Mouse (Mus musculus) heart, embryonic 11.5 days (tissue): Measurements from ENCODE around the gene Ssc5d. TPM values are rescaled to one million over a fixed set of nuclear protein-coding genes. Genes with fewer than 3 reads are reported as not detected.

ENCODE experiments used
- ATAC-seq: fragments of 200-750 bp; cut with Nextera tagmentation; replicated peaks from 2 replicates; pipeline ENCODE4 v1.8.0; 2017; ENCODE audit warnings: moderate library complexity; ENCODE audit not compliant: insufficient number of reproducible peaks, low FRiP score, low TSS enrichment
- H3K27ac ChIP-seq: fragments of 300-500 bp; sonication (generic); 2 replicates; pipeline ENCODE4 v1.5.1; 2014; ENCODE audit warnings: mild to moderate bottlenecking, low read depth, low read length
- H3K27me3 ChIP-seq: fragments of 300-500 bp; sonication (generic); 2 replicates; pipeline ENCODE4 v1.6.1; 2014; ENCODE audit warnings: mild to moderate bottlenecking, low read length, mixed read lengths; ENCODE audit not compliant: control insufficient read depth, insufficient read depth
- H3K36me3 ChIP-seq: fragments of 300-500 bp; sonication (generic); 2 replicates; pipeline ENCODE4 v1.6.1; 2014; ENCODE audit warnings: mild to moderate bottlenecking, low read length, moderate library complexity, mixed read lengths; ENCODE audit not compliant: control insufficient read depth, insufficient read depth
- H3K4me1 ChIP-seq: fragments of 300-500 bp; sonication (generic); 2 replicates; pipeline ENCODE4 v1.6.1; 2014; ENCODE audit warnings: low read length; ENCODE audit not compliant: control insufficient read depth, insufficient read depth
- H3K4me2 ChIP-seq: fragments of 300-500 bp; sonication (generic); 2 replicates; pipeline ENCODE4 v1.6.1; 2014; ENCODE audit warnings: mild to moderate bottlenecking, moderate library complexity
- H3K4me3 ChIP-seq: fragments of 300-500 bp; sonication (generic); 2 replicates; pipeline ENCODE4 v1.5.1; 2014; ENCODE audit warnings: low read depth, low read length
- H3K9ac ChIP-seq: fragments of 300-500 bp; sonication (generic); 2 replicates; pipeline ENCODE4 v1.6.1; 2014; ENCODE audit warnings: mild to moderate bottlenecking, low read depth, low read length, moderate library complexity
- H3K9me3 ChIP-seq: fragments of 300-500 bp; sonication (generic); replicated peaks from 2 replicates; pipeline ENCODE4 v1.6.1; 2016; ENCODE audit warnings: low read length; ENCODE audit not compliant: control insufficient read depth
- WGBS: fragments of 180-500 bp; shearing (Covaris S2); extraction: QIAGEN DNeasy Blood & Tissue Kit; methylation state at CpG from one replicate; pipeline ENCODE4 v1.1.7; 2014; ENCODE audit not compliant: insufficient replicate concordance; 5-methylcytosine and 5-hydroxymethylcytosine counted together
- polyA plus RNA-seq: library from polyadenylated mRNA; unstranded; fragments of >200 nt; fragmentation: Nextera tagmentation; extraction: Ambion mirVana; gene quantifications from 2 replicates; pipeline ENCODE4 v1.2.1, GENCODE M21; 2014

Gene Ssc5d
- polyA plus RNA-seq, 1 experiment from 2014 or later, result 0.53 TPM

- Histone ChIP-seq H3K4me3 (peak overlapping the region; percentile 39), H3K36me3 (peaks cover 29% of the 10 kb centered on the region), H3K9ac (peak overlapping the region; percentile 47; the same call in 1 of the 2 replicates), H3K9me3 (no peaks in the 10 kb centered on the region), H3K4me1 (peaks cover 45% of the 10 kb centered on the region), H3K4me2 (peak overlapping the region; percentile 76), H3K27ac (peak overlapping the region; percentile 57; the same call in 1 of the 2 replicates), H3K27me3 (no peaks in the 10 kb centered on the region)
- WGBS, result 0% methylated on average over 14 of the region's 14 CpGs
- peak; percentile 20; the same call in 1 of the 2 replicates for ATAC-seq
These were observed 3.1 kb upstream of the Ssc5d start for GRCm38 (mm10) chr7:4922508-4922907.

GRCm38 (mm10) chr7:4922931-4923565, 2.5 kb upstream of the Ssc5d start:
- Histone ChIP-seq H3K9ac (peak overlapping the region; percentile 47), H3K27ac (peak overlapping the region; percentile 57; the same call in 1 of the 2 replicates), H3K4me3 (peak overlapping the region; percentile 39), H3K36me3 (peaks cover 26% of the 10 kb centered on the region), H3K9me3 (no peaks in the 10 kb centered on the region), H3K4me2 (peak overlapping the region; percentile 76), H3K4me1 (peaks cover 45% of the 10 kb centered on the region), H3K27me3 (no peaks in the 10 kb centered on the region)
- ATAC-seq, result peak; percentile 0; the same call in 1 of the 2 replicates
- WGBS, result under 1% methylated on average over 14 of the region's 14 CpGs

GRCm38 (mm10) chr7:4923586-4924364, 1.8 kb upstream of the Ssc5d start:
- peak overlapping the region; percentile 68 for H3K9ac ChIP-seq
- H3K4me2 ChIP-seq, result peak overlapping the region; percentile 76
- peak overlapping the region; percentile 39 for H3K4me3 ChIP-seq
- no peak for ATAC-seq
- H3K27ac ChIP-seq, result peak overlapping the region; percentile 22
- no peaks in the 10 kb centered on the region for H3K9me3 ChIP-seq
- peaks cover 19% of the 10 kb centered on the region for H3K36me3 ChIP-seq
- WGBS, result 5% methylated on average over 37 of the region's 37 CpGs
- H3K4me1 ChIP-seq, result peaks cover 45% of the 10 kb centered on the region
- H3K27me3 ChIP-seq, result no peaks in the 10 kb centered on the region

- 3% methylated on average over 4 of the region's 4 CpGs for WGBS
- no peak for ATAC-seq
- Histone ChIP-seq H3K4me2 (peak overlapping the region; percentile 76), H3K4me3 (no peak overlapping the region), H3K36me3 (peaks cover 12% of the 10 kb centered on the region), H3K4me1 (peaks cover 45% of the 10 kb centered on the region), H3K27me3 (no peaks in the 10 kb centered on the region), H3K27ac (peak overlapping the region; percentile 7), H3K9me3 (no peaks in the 10 kb centered on the region), H3K9ac (no peak overlapping the region; the same call in 1 of the 2 replicates)
These were observed 1.1 kb upstream of the Ssc5d start for GRCm38 (mm10) chr7:4924483-4924882.

- no peak for ATAC-seq
- H3K4me1 ChIP-seq, result peaks cover 45% of the 10 kb centered on the region
- H3K27ac ChIP-seq, result peak overlapping the region; percentile 22; the same call in 1 of the 2 replicates
- 9% methylated on average over 3 of the region's 4 CpGs for WGBS
- H3K4me3 ChIP-seq, result no peak overlapping the region
- no peak overlapping the region for H3K4me2 ChIP-seq
- no peaks in the 10 kb centered on the region for H3K9me3 ChIP-seq
- H3K27me3 ChIP-seq, result no peaks in the 10 kb centered on the region
- peaks cover 8% of the 10 kb centered on the region for H3K36me3 ChIP-seq
- H3K9ac ChIP-seq, result no peak overlapping the region
These were observed 689 bp upstream of the Ssc5d start for GRCm38 (mm10) chr7:4924891-4925301.

GRCm38 (mm10) chr7:4926849-4927248, 1.3 kb downstream of the Ssc5d start:
- no peaks in the 10 kb centered on the region for H3K36me3 ChIP-seq
- no peak for ATAC-seq
- WGBS, result 68% methylated on average over 16 of the region's 16 CpGs
- H3K27ac ChIP-seq, result no peak overlapping the region
- H3K27me3 ChIP-seq, result no peaks in the 10 kb centered on the region
- no peak overlapping the region for H3K4me2 ChIP-seq
- H3K9me3 ChIP-seq, result no peaks in the 10 kb centered on the region
- no peak overlapping the region for H3K9ac ChIP-seq
- H3K4me1 ChIP-seq, result peaks cover 38% of the 10 kb centered on the region
- H3K4me3 ChIP-seq, result no peak overlapping the region

- Histone ChIP-seq H3K4me3 (no peak overlapping the region), H3K9ac (no peak overlapping the region), H3K9me3 (no peaks in the 10 kb centered on the region), H3K4me1 (peaks cover 33% of the 10 kb centered on the region), H3K27ac (no peak overlapping the region), H3K36me3 (no peaks in the 10 kb centered on the region), H3K27me3 (no peaks in the 10 kb centered on the region), H3K4me2 (no peak overlapping the region)
- no peak for ATAC-seq
- WGBS, result 61% methylated on average over 8 of the region's 8 CpGs
These were observed 2.1 kb downstream of the Ssc5d start for GRCm38 (mm10) chr7:4927711-4928110.

GRCm38 (mm10) chr7:4928323-4928722, 2.7 kb downstream of the Ssc5d start:
- Histone ChIP-seq H3K36me3 (no peaks in the 10 kb centered on the region), H3K9ac (no peak overlapping the region), H3K27me3 (no peaks in the 10 kb centered on the region), H3K4me2 (no peak overlapping the region), H3K4me3 (no peak overlapping the region), H3K4me1 (peaks cover 27% of the 10 kb centered on the region), H3K9me3 (no peaks in the 10 kb centered on the region), H3K27ac (no peak overlapping the region)
- ATAC-seq, result no peak
- WGBS, result 59% methylated on average over 17 of the region's 17 CpGs
